Mouse (Mus musculus) G1E (cell line): Measurements from ENCODE around the gene Ccser2.

Experiments
- CTCF ChIP-seq: IDR thresholded peaks from 2 replicates; pipeline ENCODE4 v1.5.1; 2012; ENCODE audit warnings: low read depth, low read length, inconsistent platforms, mixed read lengths
- GATA1 ChIP-seq: IDR thresholded peaks from 2 replicates; pipeline ENCODE4 v1.6.1; 2012; ENCODE audit warnings: borderline replicate concordance, low read length, inconsistent platforms, mixed read lengths
- GATA2 ChIP-seq: IDR thresholded peaks from 2 replicates; pipeline ENCODE4 v1.6.1; 2012; ENCODE audit warnings: low read depth, low read length, inconsistent platforms, borderline replicate concordance
- POLR2AphosphoS5 ChIP-seq: IDR thresholded peaks from 2 replicates; pipeline ENCODE4 v1.6.1; 2012; ENCODE audit warnings: low read depth, low read length, inconsistent platforms; ENCODE audit not compliant: insufficient replicate concordance
- TAL1 ChIP-seq: conservative IDR thresholded peaks from 2 replicates; pipeline ENCODE4 v1.6.1; 2012; ENCODE audit warnings: low read depth, low read length, inconsistent platforms, mixed read lengths

GRCm38 (mm10) chr14:36905809-36906522, 62.6 kb downstream of the Ccser2 start:
- TF ChIP-seq CTCF (no peak), GATA1 (no peak), TAL1 (no peak), POLR2AphosphoS5 (no peak), GATA2 (no peak)
